Mouse (Mus musculus) heart, postnatal 0 days (tissue): ENCODE results near the gene Traf5.

Experiments used
- CTCF ChIP-seq: IDR thresholded peaks from 2 replicates; pipeline ENCODE4 v1.5.1; 2016; ENCODE audit warnings: antibody characterized with exemption, control low read depth, low read depth
- EP300 ChIP-seq: IDR thresholded peaks from 2 replicates; pipeline ENCODE4 v1.6.1; 2016; ENCODE audit warnings: antibody characterized with exemption, low read depth

- TF ChIP-seq CTCF (no peak), EP300 (no peak)
These were observed 122.4 kb downstream of the Traf5 start for GRCm38 (mm10) chr1:191969939-191970338.
